Mouse (Mus musculus) heart, embryonic 16.5 days (tissue): ENCODE measurements around the gene Sgf29. TPM values are rescaled to one million over a fixed set of nuclear protein-coding genes. Genes with fewer than 3 reads are reported as not detected.

ENCODE experiments used
- ATAC-seq: fragments of 200-750 bp; cut with Nextera tagmentation; replicated peaks from 2 replicates; pipeline ENCODE4 v1.8.0; 2017; ENCODE audit warnings: moderate number of reproducible peaks; ENCODE audit not compliant: insufficient read depth, low FRiP score; ENCODE audit errors: extremely low read depth
- H3K27ac ChIP-seq: fragments of 300-500 bp; sonication (generic); 2 replicates; pipeline ENCODE4 v1.5.1; 2014; ENCODE audit warnings: mild to moderate bottlenecking, low read length, control low read depth, moderate library complexity
- H3K27me3 ChIP-seq: fragments of 300-500 bp; sonication (generic); 2 replicates; pipeline ENCODE4 v1.6.1; 2014; ENCODE audit warnings: low read length, mixed read lengths; ENCODE audit not compliant: control insufficient read depth, insufficient read depth
- H3K36me3 ChIP-seq: fragments of 300-500 bp; sonication (generic); 2 replicates; pipeline ENCODE4 v1.6.1; 2014; ENCODE audit not compliant: control insufficient read depth, insufficient read depth
- H3K4me1 ChIP-seq: fragments of 300-500 bp; sonication (generic); 2 replicates; pipeline ENCODE4 v1.6.1; 2014; ENCODE audit warnings: low read length, mixed read lengths; ENCODE audit not compliant: control insufficient read depth, insufficient read depth
- H3K4me2 ChIP-seq: fragments of 300-500 bp; sonication (generic); 2 replicates; pipeline ENCODE4 v1.6.1; 2014; ENCODE audit warnings: low read depth, mild to moderate bottlenecking, control low read depth, low read length
- H3K4me3 ChIP-seq: fragments of 300-500 bp; sonication (generic); 2 replicates; pipeline ENCODE4 v1.5.1; 2014; ENCODE audit warnings: mild to moderate bottlenecking, control low read depth, low read length
- H3K9ac ChIP-seq: fragments of 300-500 bp; sonication (generic); 2 replicates; pipeline ENCODE4 v1.6.1; 2014; ENCODE audit warnings: low read length, control low read depth
- H3K9me3 ChIP-seq: fragments of 300-500 bp; sonication (generic); replicated peaks from 2 replicates; pipeline ENCODE4 v1.6.1; 2016; ENCODE audit warnings: low read length; ENCODE audit not compliant: control insufficient read depth
- WGBS: fragments of 180-500 bp; shearing (Covaris S2); extraction: QIAGEN DNeasy Blood & Tissue Kit; methylation state at CpG from one replicate; pipeline ENCODE4 v1.1.7; 2014; 5-methylcytosine and 5-hydroxymethylcytosine counted together
- polyA plus RNA-seq: library from polyadenylated mRNA; unstranded; fragments of >200 nt; fragmentation: Nextera tagmentation; extraction: Ambion mirVana; gene quantifications from 2 replicates; pipeline ENCODE4 v1.2.1, GENCODE M21; 2015

Gene Sgf29
- polyA plus RNA-seq, 1 experiment from 2014 or later: 39.1 TPM

DNA sequence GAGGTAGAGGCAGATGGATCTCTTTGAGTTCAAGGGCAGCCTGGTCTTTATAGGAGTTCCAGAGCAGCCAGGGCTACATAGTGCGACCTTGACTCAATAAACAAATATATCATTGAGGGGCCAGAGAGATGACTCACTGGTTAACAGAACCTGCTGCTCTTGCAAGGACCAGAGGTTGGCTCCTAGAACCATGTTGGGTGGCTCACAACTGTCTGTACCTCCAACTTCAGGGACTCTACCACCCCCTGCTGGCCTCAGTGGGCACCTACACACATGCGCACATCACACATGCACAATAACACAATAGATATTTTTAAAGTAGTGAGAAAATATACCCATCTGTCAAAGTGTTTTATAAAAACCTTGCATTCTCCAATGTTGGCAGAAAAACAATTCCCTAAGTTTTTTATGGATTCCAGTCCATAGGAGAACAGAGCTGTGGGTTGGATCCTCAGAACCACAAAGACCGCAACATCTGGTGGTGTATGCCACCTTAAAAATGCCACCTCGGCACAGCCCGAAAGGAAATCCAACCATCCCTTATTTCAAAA lies 69.8 kb downstream of the Sgf29 start:
- H3K27ac ChIP-seq: no peak overlapping the region
- WGBS: 91% methylated on average over 5 of the region's 5 CpGs
- no peak for ATAC-seq

GRCm38 (mm10) chr7:126721635-126722034 lies 72.5 kb downstream of the Sgf29 start:
- ATAC-seq: no peak
- 93% methylated on average over 13 of the region's 13 CpGs for WGBS

More for the DNA sequence above, 69.8 kb downstream of the Sgf29 start:
- Histone ChIP-seq H3K4me2 (no peak overlapping the region), H3K4me3 (no peak overlapping the region), H3K9me3 (0 out of 2 replicates have a peak, but pooled peaks cover 2% of the 10 kb centered on the region), H3K36me3 (no peaks in the 10 kb centered on the region), H3K4me1 (no peaks in the 10 kb centered on the region), H3K9ac (no peak overlapping the region), H3K27me3 (no peaks in the 10 kb centered on the region)

More at GRCm38 (mm10) chr7:126721635-126722034, 72.5 kb downstream of the Sgf29 start:
- H3K4me2 ChIP-seq: no peak overlapping the region
- no peak overlapping the region for H3K4me3 ChIP-seq
- no peaks in the 10 kb centered on the region for H3K27me3 ChIP-seq
- no peaks in the 10 kb centered on the region for H3K4me1 ChIP-seq
- 0 out of 2 replicates have a peak, but pooled peaks cover 2% of the 10 kb centered on the region for H3K9me3 ChIP-seq
- no peaks in the 10 kb centered on the region for H3K36me3 ChIP-seq
- no peak overlapping the region for H3K9ac ChIP-seq
- H3K27ac ChIP-seq: no peak overlapping the region

Other genes starting within 250 kb of the Sgf29 start
- 0.05 and 0.09 TPM in 2 replicates for gene Cd19, start 234.4 kb upstream of the Sgf29 start, polyA plus RNA-seq
- 22.1 and 22.2 TPM in 2 replicates for gene Rabep2, start 220.6 kb upstream of the Sgf29 start, polyA plus RNA-seq
- 1.4 and 6.4 TPM in 2 replicates for gene Atp2a1, start 186.2 kb upstream of the Sgf29 start, polyA plus RNA-seq
- 44.3 and 46.0 TPM in 2 replicates for gene Sh2b1, start 173.9 kb upstream of the Sgf29 start, polyA plus RNA-seq
- gene Tufm, start 161.9 kb upstream of the Sgf29 start, polyA plus RNA-seq: 224 and 229 TPM in 2 replicates
- 29.7 and 30.6 TPM in 2 replicates for gene Atxn2l, start 145.9 kb upstream of the Sgf29 start, polyA plus RNA-seq
- 115 and 120 TPM in 2 replicates for gene Eif3c, start 82.9 kb upstream of the Sgf29 start, polyA plus RNA-seq
- gene Apobr, start 64.4 kb upstream of the Sgf29 start, polyA plus RNA-seq: 0.71 and 0.75 TPM in 2 replicates
- gene Cln3, start 63.5 kb upstream of the Sgf29 start, polyA plus RNA-seq: 20.2 TPM in 2 replicates
- gene Il27, start 54.4 kb upstream of the Sgf29 start, polyA plus RNA-seq: not detected in 2 replicates
- gene Nupr1, start 18.4 kb upstream of the Sgf29 start, polyA plus RNA-seq: 12.8 and 12.9 TPM in 2 replicates
- gene Sult1a1, start 27.1 kb downstream of the Sgf29 start, polyA plus RNA-seq: 17.4 and 18.5 TPM in 2 replicates
- gene Bola2, start 46.1 kb downstream of the Sgf29 start, polyA plus RNA-seq: 75.4 and 85.6 TPM in 2 replicates
- gene Slx1b, start 46.5 kb downstream of the Sgf29 start, polyA plus RNA-seq: 6.6 and 6.7 TPM in 2 replicates
- gene Coro1a, start 58.5 kb downstream of the Sgf29 start, polyA plus RNA-seq: 57.7 and 131 TPM in 2 replicates
- 58.6 and 62.5 TPM in 2 replicates for gene Mapk3, start 110.3 kb downstream of the Sgf29 start, polyA plus RNA-seq
- gene Gdpd3, start 117.0 kb downstream of the Sgf29 start, polyA plus RNA-seq: 0.75 and 1.00 TPM in 2 replicates
- 80.8 and 84.6 TPM in 2 replicates for gene Ypel3, start 127.6 kb downstream of the Sgf29 start, polyA plus RNA-seq
- gene Tbx6, start 132.2 kb downstream of the Sgf29 start, polyA plus RNA-seq: 0.09 and 0.58 TPM in 2 replicates
- gene Ppp4c, start 143.2 kb downstream of the Sgf29 start, polyA plus RNA-seq: 133 and 159 TPM in 2 replicates
- 0.86 and 1.4 TPM in 2 replicates for gene Fam57b, start 148.4 kb downstream of the Sgf29 start, polyA plus RNA-seq
- not detected in 2 replicates for gene 4930451I11Rik, start 182.3 kb downstream of the Sgf29 start, polyA plus RNA-seq
- gene Doc2a, start 198.1 kb downstream of the Sgf29 start, polyA plus RNA-seq: not detected in 2 replicates
- 19.8 and 22.2 TPM in 2 replicates for gene Hirip3, start 212.7 kb downstream of the Sgf29 start, polyA plus RNA-seq
- 50.5 and 52.0 TPM in 2 replicates for gene Ino80e, start 213.1 kb downstream of the Sgf29 start, polyA plus RNA-seq
- 31.1 and 35.4 TPM in 2 replicates for gene Taok2, start 235.4 kb downstream of the Sgf29 start, polyA plus RNA-seq